Mouse (Mus musculus) left cerebral cortex, adult 2 months (tissue): Measurements from ENCODE around the gene Ppt2. TPM values are rescaled to one million over a fixed set of nuclear protein-coding genes. Genes with fewer than 3 reads are reported as not detected.

Experiments used
- DNase-seq, 2 experiments: peaks; one replicate each; pipeline ENCODE4 v3.0.0; 2021 to 2022; ENCODE audit warnings: low spot score in 2 of 2, mixed read lengths in 1 of 2; ENCODE audit errors: extremely low spot score in 1 of 2
- H3K27ac ChIP-seq: fragments of 200-600 bp; 2 replicates; pipeline ENCODE4 v1.8.1; 2022
- H3K4me3 ChIP-seq: fragments of 200-600 bp; 2 replicates; pipeline ENCODE4 v1.8.1; 2022
- CTCF ChIP-seq: fragments of 200-600 bp; IDR thresholded peaks from 2 replicates; pipeline ENCODE4 v1.8.1; 2022; ENCODE audit warnings: antibody characterized with exemption, mild to moderate bottlenecking, moderate library complexity
- intact Hi-C: fragments of 180-260 bp; cut with DNase I; formaldehyde crosslinking; loops from one replicate; pipeline ENCODE4 v1.15.1; 2025
- total RNA-seq, 2 experiments: library from RNA; stranded (reverse); gene quantifications; 2 replicates each; pipeline ENCODE4 v1.2.3; 2021

Gene Ppt2
- total RNA-seq, 2 experiments from 2014 or later, result 47.3 to 48.6 TPM

GRCm38 (mm10) chr17:34663558-34663957 lies 35.2 kb upstream of the Ppt2 start:
- intact Hi-C loops, result no loop called here
- no peak for TF ChIP-seq CTCF
- Histone ChIP-seq H3K27ac (no peak overlapping the region), H3K4me3 (no peak overlapping the region)
- DNase-seq, result no peak

DNA sequence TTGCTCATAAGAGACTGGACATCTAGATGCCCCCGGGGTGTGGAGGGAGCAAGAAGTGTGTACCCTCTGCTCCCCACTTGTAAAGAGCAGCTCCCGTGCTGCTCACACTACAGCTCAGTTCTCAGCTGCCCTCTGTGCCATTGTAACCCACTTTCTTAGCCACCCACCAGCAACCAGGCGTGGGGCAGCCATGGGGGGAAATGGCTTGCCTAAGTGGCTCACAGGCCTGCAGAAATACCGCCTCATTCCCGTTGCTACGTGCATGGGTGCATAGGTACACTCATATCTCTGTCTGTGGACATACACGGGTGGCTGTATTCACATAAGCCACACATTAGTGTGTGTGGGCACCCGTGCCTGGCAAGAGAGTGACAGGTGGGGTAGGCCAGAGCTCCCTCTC lies 34.7 kb upstream of the Ppt2 start:
- intact Hi-C loops, result no loop called here

DNA sequence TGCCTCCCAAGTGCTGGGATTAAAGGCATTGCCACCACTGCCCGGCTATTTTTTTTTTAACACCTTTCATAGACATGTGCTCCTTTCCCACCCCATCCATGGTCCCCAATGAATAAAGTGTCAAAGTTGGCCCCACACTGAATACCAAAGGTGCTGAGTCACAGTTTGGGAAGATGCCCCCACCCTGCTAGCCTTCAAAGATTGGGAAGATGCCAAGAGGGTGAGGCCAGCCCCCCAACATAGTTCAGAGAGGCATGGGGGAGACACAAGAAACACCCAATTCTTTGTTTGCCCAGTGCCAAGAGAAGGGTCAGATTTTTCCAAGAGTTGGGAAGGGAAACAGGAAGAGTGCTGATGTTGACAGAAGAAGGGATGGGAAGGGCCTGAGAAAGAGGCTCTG lies 34.2 kb upstream of the Ppt2 start:
- intact Hi-C loops, result no loop called here
- no peak for TF ChIP-seq CTCF

More for the DNA sequence above, 34.7 kb upstream of the Ppt2 start:
- Histone ChIP-seq H3K4me3 (no peak overlapping the region), H3K27ac (no peak overlapping the region)
- DNase-seq, result no peak
- no peak for TF ChIP-seq CTCF

GRCm38 (mm10) chr17:34661121-34661591 lies 32.8 kb upstream of the Ppt2 start:
- intact Hi-C loops, result no loop called here
- DNase-seq, result no peak
- Histone ChIP-seq H3K4me3 (peak overlapping the region; percentile 16; the same call in 1 of the 2 replicates), H3K27ac (no peak overlapping the region)
- TF ChIP-seq CTCF, result no peak

More for the DNA sequence above, 34.2 kb upstream of the Ppt2 start:
- Histone ChIP-seq H3K4me3 (no peak overlapping the region), H3K27ac (no peak overlapping the region)
- DNase-seq, result no peak

GRCm38 (mm10) chr17:34660259-34660820 lies 32.0 kb upstream of the Ppt2 start:
- TF ChIP-seq CTCF, result no peak
- intact Hi-C loops, result no loop called here
- Histone ChIP-seq H3K27ac (no peak overlapping the region), H3K4me3 (no peak overlapping the region)
- no peak for DNase-seq

DNA sequence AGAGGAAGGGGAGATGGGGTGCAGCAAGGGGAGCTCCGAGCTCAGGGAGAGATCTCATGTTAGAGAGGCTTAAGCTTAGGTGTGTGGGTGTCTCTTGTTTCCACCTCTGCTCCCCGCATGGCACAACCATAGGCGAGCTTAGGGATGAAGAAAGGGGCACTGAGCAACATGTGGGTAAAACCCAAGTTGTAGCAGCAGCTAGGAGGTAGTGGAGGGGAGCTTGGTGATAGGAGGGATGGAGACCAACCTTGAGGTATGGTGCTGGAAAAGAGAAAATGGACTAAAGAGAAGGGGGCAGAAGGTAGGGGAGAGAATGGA lies 31.5 kb upstream of the Ppt2 start:
- H3K27ac ChIP-seq, result no peak overlapping the region
- no peak overlapping the region for H3K4me3 ChIP-seq
- intact Hi-C loops, result no loop called here
- no peak for DNase-seq
- TF ChIP-seq CTCF, result no peak

DNA sequence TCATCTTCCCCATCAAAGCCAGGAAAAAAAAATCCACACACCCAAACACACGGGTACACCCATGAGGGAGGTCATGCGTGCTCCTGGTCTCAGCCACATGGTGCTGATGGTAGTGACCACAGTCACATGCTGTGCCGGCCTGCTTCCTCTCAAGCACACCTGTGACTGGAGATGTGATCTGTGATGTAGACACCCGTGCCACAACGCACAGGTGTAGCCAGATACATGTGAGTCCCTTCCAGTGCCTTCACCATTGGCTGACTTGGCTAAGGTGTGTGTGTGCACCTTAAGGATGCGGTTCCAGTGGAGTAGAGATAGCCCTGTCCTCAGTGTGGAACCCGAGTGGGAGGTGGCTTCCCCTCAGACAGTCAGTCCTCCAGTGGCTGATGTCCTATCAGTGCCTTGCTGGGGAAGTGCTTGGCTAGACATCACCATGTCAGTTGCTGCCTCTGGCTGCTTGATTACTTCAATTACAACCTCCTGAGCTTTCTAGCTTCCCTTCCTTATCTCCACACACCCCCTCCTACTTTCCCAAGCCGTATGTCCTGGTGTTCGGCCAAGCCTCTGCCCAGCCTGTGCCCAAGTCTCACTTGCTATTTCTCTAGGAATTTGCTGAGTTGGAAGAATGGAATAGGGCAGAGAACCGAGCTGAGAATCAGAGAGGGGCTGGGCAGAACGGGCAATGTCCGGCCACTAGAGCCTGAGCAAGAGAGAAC lies 31.0 kb upstream of the Ppt2 start:
- H3K27ac ChIP-seq, result no peak overlapping the region
- DNase-seq, result no peak
- intact Hi-C loops, result no loop called here
- no peak overlapping the region for H3K4me3 ChIP-seq
- TF ChIP-seq CTCF, result no peak

DNA sequence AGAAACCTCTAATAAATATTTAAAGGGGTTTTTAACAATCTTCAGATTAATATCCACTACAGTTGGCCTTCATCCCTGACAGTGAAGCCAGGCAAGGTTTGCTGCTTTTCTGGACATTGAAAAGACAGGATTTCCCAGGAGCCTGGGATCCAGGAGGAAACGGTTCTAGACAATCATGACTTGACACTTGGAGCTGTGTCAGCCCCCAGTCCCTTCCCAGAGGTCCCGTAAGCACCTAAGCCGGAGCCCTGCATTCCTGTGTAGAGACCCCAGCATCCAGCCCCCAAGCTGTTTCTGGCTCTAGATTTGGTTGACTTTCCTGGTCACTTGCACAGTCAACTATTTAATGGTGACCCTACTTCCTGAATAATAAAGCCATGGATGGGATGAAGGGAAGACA lies 30.3 kb upstream of the Ppt2 start:
- no peak for TF ChIP-seq CTCF
- intact Hi-C loops, result no loop called here
- DNase-seq, result no peak
- no peak overlapping the region for H3K4me3 ChIP-seq
- H3K27ac ChIP-seq, result no peak overlapping the region

- Histone ChIP-seq H3K4me3 (no peak overlapping the region), H3K27ac (no peak overlapping the region)
- no peak for TF ChIP-seq CTCF
- intact Hi-C loops, result no loop called here
- DNase-seq, result no peak
These were observed 29.8 kb upstream of the Ppt2 start for GRCm38 (mm10) chr17:34658145-34658544.

DNA sequence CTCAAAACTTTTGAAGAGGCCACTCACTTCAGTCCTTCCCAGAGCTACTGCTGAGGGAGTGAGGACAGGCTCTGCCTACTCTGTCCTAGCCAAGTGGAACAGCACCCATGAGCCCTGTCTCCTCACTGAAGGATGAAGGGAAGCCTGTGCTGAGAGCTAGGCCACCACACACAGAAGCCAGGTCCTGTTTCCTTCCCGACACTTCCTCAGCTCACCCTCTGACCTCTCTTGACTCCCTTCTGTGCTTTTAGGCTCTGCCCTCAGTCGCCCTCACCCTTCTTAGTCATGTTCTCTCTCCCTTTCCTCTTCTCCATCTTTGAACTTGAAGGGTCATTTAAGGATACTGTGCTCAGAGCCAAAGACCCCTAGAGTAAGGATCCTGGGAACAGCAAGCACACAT lies 29.0 kb upstream of the Ppt2 start:
- DNase-seq, result no peak
- intact Hi-C loops, result no loop called here
- no peak for TF ChIP-seq CTCF

DNA sequence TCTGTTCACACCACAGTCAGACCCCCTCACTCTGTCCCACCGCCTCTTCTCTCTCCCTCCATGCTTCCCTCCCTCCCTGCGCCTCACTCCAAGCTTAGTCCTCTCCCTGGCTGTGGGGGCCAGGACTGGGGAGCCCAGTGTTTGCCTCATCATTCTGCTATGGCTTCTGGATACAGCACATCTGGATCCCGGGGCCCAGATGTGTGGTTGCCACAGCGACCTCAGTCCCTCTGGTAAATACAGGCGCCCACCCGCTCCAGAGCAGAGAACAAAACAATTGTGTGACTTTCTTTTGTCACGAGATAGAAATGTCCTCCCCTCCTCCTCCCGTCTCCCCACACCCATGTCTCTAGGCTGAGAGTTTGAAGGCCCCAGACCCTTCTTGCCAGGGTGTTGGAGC lies 28.4 kb upstream of the Ppt2 start:
- no peak overlapping the region for H3K4me3 ChIP-seq
- TF ChIP-seq CTCF, result no peak
- no peak for DNase-seq
- H3K27ac ChIP-seq, result no peak overlapping the region
- intact Hi-C loops, result no loop called here

More for the DNA sequence above, 29.0 kb upstream of the Ppt2 start:
- Histone ChIP-seq H3K27ac (no peak overlapping the region), H3K4me3 (no peak overlapping the region)

DNA sequence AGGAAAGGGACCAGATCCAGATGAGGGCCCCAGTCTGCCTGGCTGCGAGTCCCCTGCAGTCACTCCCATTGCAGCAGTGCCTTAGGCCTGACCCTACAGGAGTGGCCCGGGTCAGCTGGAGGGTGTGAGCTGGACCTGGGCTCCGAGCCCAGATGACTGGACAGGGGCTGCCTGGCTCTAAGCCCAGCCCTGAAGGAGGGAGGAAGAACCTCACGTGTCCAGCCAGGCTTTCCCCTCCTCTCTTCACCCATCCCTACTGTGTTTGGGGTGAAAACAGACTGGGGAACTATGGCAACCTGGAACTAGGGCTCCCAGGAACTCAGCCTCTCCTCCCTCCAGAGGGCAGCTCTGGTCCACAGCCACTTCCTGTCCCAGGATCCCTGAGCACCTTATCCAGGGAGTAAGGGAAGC lies 27.3 kb upstream of the Ppt2 start:
- intact Hi-C loops, result no loop called here
- H3K4me3 ChIP-seq, result no peak overlapping the region
- peak overlapping the region; percentile 58; the same call in 1 of the 2 replicates for H3K27ac ChIP-seq
- peak; percentile 16; the same call in 1 of the 2 replicates for TF ChIP-seq CTCF
- no peak for DNase-seq

GRCm38 (mm10) chr17:34655160-34655559 lies 26.9 kb upstream of the Ppt2 start:
- peak overlapping the region; percentile 28; the same call in 1 of the 2 replicates for H3K27ac ChIP-seq
- intact Hi-C loops, result no loop called here
- no peak for DNase-seq
- TF ChIP-seq CTCF, result no peak
- no peak overlapping the region for H3K4me3 ChIP-seq
